Mouse (Mus musculus) liver, postnatal 0 days (tissue): ENCODE measurements at regions not wholly inside any gene's neighbourhood (a gene's known extent, or its start where the extent isn't known, plus 50 kb on each side); places are given as distances from the start of the nearest gene placed in this dataset.

Experiments
- ATAC-seq: fragments of 200-750 bp; cut with Nextera tagmentation; 2 replicates; pipeline ENCODE4 v1.8.0; 2017; ENCODE audit warnings: mild to moderate bottlenecking, moderate library complexity
- DNase-seq: peaks from one replicate; pipeline ENCODE4 v3.0.0-alpha.2; 2016
- H3K27ac ChIP-seq: fragments of 300-500 bp; sonication (generic); 2 replicates; pipeline ENCODE4 v1.5.1; 2014; ENCODE audit warnings: antibody characterized with exemption, moderate library complexity, mild to moderate bottlenecking, low read depth
- H3K27me3 ChIP-seq: fragments of 300-500 bp; sonication (generic); 2 replicates; pipeline ENCODE4 v1.6.1; 2014; ENCODE audit warnings: low read length, control low read depth, mixed read lengths; ENCODE audit not compliant: insufficient read depth
- H3K36me3 ChIP-seq: fragments of 300-500 bp; sonication (generic); replicated peaks from 2 replicates; pipeline ENCODE4 v1.6.1; 2014; ENCODE audit warnings: mild to moderate bottlenecking, control low read depth, low read length, moderate library complexity, mixed read lengths; ENCODE audit not compliant: insufficient read depth
- H3K4me1 ChIP-seq: fragments of 300-500 bp; sonication (generic); 2 replicates; pipeline ENCODE4 v1.6.1; 2014; ENCODE audit warnings: antibody characterized with exemption, mild to moderate bottlenecking, control low read depth; ENCODE audit not compliant: insufficient read depth
- H3K4me2 ChIP-seq: fragments of 300-500 bp; sonication (generic); 2 replicates; pipeline ENCODE4 v1.6.1; 2014; ENCODE audit warnings: low read depth, mild to moderate bottlenecking, low read length, moderate library complexity, mixed read lengths
- H3K4me3 ChIP-seq: fragments of 300-500 bp; sonication (generic); 2 replicates; pipeline ENCODE4 v1.5.1; 2014; ENCODE audit warnings: low read depth, low read length
- H3K9ac ChIP-seq: fragments of 300-500 bp; sonication (generic); replicated peaks from 2 replicates; pipeline ENCODE4 v1.6.1; 2014; ENCODE audit warnings: mild to moderate bottlenecking, moderate library complexity
- H3K9me3 ChIP-seq: fragments of 300-500 bp; sonication (generic); 2 replicates; pipeline ENCODE4 v1.6.1; 2016; ENCODE audit warnings: mild to moderate bottlenecking, control low read depth, low read length, mixed read lengths
- CTCF ChIP-seq: sonication (generic); IDR thresholded peaks from 2 replicates; pipeline ENCODE4 v1.5.1; 2016; ENCODE audit warnings: antibody characterized with exemption, low read depth
- EP300 ChIP-seq: IDR thresholded peaks from 2 replicates; pipeline ENCODE4 v1.6.1; 2016; ENCODE audit warnings: antibody characterized with exemption, low read depth, mild to moderate bottlenecking
- WGBS: fragments of 180-500 bp; shearing (Covaris S2); extraction: QIAGEN DNeasy Blood & Tissue Kit; methylation state at CpG from one replicate; pipeline ENCODE4 v1.1.7; 2014; ENCODE audit not compliant: insufficient replicate concordance; 5-methylcytosine and 5-hydroxymethylcytosine counted together

DNA sequence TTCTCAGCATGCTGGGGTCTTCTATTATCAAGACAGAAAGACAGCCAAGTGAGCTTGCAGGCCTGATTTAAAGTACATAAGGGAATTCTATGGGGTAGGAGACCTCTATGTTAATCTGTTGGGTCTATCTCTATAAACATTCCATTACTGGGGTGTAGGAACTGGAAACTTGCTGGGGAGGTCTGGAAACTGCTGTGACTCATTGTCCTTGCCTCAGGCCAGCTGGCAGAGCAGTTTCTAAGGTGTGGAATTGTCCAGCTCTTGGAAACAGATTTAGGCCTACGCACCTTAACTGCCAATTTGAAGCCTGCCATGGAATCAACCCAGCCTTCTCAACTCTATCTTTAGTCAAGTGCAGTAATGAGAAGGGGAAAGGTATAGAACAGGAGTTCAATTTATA lies 559.1 kb upstream of the Fam98a start:
- H3K27ac ChIP-seq: no peak overlapping the region
- WGBS: 72% methylated on average over 1 of the region's 1 CpGs
- no peak overlapping the region for H3K4me3 ChIP-seq
- TF ChIP-seq CTCF: no peak
- TF ChIP-seq EP300: no peak
- H3K9ac ChIP-seq: no peak overlapping the region
- H3K4me2 ChIP-seq: no peak overlapping the region
- H3K27me3 ChIP-seq: no peaks in the 10 kb centered on the region
- H3K36me3 ChIP-seq: no peaks in the 10 kb centered on the region
- no peaks in the 10 kb centered on the region for H3K9me3 ChIP-seq
- DNase-seq (no peak), ATAC-seq (no peak)
- H3K4me1 ChIP-seq: no peaks in the 10 kb centered on the region

DNA sequence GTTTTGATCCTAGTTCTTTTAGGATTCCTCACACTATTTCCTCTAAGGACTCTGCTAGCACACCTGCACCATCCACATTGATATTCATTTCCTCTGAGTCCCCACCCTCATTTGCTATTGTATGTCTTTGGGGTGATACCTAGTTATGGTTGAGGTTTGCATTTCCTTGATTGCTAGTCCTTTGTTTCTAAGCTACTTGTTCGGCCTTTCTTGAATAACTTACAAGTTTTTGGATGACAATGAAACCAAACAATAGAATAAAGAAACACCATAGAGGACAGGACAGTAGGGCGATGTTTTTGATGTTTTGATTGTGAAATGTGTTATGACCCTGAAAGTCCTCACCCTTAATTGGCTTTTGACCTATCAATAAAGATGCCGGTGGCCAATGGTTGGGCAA lies 531.8 kb upstream of the Fam98a start:
- H3K4me2 ChIP-seq: no peak overlapping the region
- TF ChIP-seq CTCF (no peak), EP300 (no peak)
- no peaks in the 10 kb centered on the region for H3K36me3 ChIP-seq
- no peaks in the 10 kb centered on the region for H3K27me3 ChIP-seq
- no peak for ATAC-seq
- H3K4me1 ChIP-seq: no peaks in the 10 kb centered on the region
- no peak overlapping the region for H3K9ac ChIP-seq
- 79% methylated on average over 3 of the region's 3 CpGs for WGBS
- no peak overlapping the region for H3K4me3 ChIP-seq
- H3K9me3 ChIP-seq: no peaks in the 10 kb centered on the region
- no peak for DNase-seq
- no peak overlapping the region for H3K27ac ChIP-seq

DNA sequence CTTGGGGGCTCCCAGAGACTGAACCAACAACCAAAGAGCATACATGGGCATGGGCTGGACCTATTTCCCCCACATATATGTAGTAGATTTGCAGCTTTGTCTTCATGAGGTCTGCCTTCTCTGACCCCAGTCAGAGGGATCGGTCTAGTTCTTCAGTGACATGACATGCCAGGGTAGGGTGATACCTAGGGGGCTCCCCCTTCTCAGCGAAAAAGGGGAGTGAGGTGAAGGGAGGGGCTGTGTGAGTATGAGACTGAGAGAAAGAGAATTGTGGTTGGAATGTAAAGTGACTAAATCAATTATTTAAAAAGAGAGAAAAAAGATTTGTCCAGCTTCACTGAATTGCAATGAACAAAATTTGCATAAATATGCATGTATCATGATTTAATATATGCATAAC lies 530.0 kb upstream of the Fam98a start:
- no peak for TF ChIP-seq EP300
- TF ChIP-seq CTCF: no peak
- H3K4me3 ChIP-seq: no peak overlapping the region
- WGBS: 67% methylated on average over 2 of the region's 2 CpGs

DNA sequence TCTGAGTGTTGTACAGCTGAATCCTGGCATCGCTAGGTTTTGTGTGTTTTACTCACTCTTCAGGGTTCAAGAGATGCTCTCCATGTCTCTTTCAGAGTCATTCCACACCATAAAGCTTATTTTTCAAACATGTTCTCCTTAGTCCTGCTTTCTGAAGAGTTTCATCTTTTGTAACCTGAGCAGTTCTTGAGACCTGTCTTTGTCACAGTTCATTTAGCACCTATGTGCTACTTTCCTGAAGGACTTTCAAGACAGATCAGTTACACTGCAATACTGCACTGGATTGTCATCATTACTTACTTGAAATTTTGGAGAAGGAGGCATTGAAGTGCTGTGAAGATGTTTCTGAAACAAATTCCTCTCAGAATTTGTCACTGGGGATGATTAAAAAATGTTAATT lies 494.7 kb upstream of the Fam98a start:
- TF ChIP-seq EP300 (no peak), CTCF (no peak)
- DNase-seq: no peak
- ATAC-seq: no peak
- Histone ChIP-seq H3K9ac (no peak overlapping the region), H3K4me1 (no peaks in the 10 kb centered on the region), H3K27ac (no peak overlapping the region), H3K4me3 (no peak overlapping the region), H3K27me3 (no peaks in the 10 kb centered on the region), H3K9me3 (no peaks in the 10 kb centered on the region), H3K4me2 (no peak overlapping the region), H3K36me3 (no peaks in the 10 kb centered on the region)
- WGBS: 71% methylated on average over 1 of the region's 1 CpGs

More for the DNA sequence above, 530.0 kb upstream of the Fam98a start:
- H3K4me2 ChIP-seq: no peak overlapping the region
- H3K36me3 ChIP-seq: no peaks in the 10 kb centered on the region
- H3K9ac ChIP-seq: no peak overlapping the region
- H3K9me3 ChIP-seq: no peaks in the 10 kb centered on the region
- no peak for ATAC-seq
- H3K27me3 ChIP-seq: no peaks in the 10 kb centered on the region
- DNase-seq: no peak
- no peak overlapping the region for H3K27ac ChIP-seq
- H3K4me1 ChIP-seq: no peaks in the 10 kb centered on the region

DNA sequence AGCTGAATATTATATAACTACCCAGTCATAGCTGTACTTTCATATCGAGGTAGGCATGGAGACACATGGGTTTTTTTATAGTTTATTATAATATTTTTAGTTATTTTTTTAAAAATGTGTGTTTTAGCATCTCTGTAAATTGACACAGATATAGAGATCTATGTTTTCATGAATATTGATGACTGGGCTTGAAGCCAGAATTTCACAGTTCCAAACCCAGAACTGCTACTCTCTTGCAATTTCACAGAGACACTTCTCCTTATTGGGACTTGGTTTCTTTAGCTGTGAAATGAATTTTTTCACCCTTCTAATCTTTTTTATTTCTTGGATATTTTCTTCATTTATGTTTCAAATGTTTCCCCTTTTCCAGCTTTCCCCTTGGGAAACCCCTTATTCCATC lies 481.0 kb upstream of the Fam98a start:
- Histone ChIP-seq H3K4me2 (no peak overlapping the region), H3K27me3 (no peaks in the 10 kb centered on the region), H3K9ac (no peak overlapping the region), H3K4me3 (no peak overlapping the region), H3K27ac (no peak overlapping the region), H3K36me3 (no peaks in the 10 kb centered on the region), H3K9me3 (no peaks in the 10 kb centered on the region), H3K4me1 (no peaks in the 10 kb centered on the region)
- ATAC-seq (no peak), DNase-seq (no peak)
- 58% methylated on average over 1 of the region's 1 CpGs for WGBS
- TF ChIP-seq EP300 (no peak), CTCF (no peak)

DNA sequence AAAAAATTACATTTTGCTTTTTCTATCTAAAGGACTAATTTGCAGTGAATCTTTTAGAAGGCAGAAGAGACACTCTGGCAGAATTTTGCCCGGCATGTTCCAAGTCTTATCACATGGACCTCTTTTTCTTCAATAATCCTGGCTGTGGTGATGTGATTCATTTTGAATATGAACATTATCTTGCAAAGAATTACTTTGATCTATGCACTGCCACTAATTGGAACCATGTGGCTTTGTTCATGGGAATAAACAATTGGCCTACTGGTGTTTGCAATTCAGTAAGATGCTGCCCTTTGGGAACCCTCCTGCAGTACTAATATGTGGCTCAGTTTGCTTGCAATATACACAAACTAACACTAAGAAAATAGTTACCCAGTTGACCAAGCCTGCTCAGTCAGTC lies 456.3 kb upstream of the Fam98a start:
- no peak for DNase-seq
- TF ChIP-seq CTCF (no peak), EP300 (no peak)
- H3K27me3 ChIP-seq: no peaks in the 10 kb centered on the region
- H3K4me3 ChIP-seq: no peak overlapping the region
- no peak overlapping the region for H3K9ac ChIP-seq
- no peaks in the 10 kb centered on the region for H3K36me3 ChIP-seq
- H3K4me2 ChIP-seq: no peak overlapping the region
- no peaks in the 10 kb centered on the region for H3K4me1 ChIP-seq
- no peaks in the 10 kb centered on the region for H3K9me3 ChIP-seq
- no peak for ATAC-seq
- H3K27ac ChIP-seq: no peak overlapping the region
- 70% methylated on average over 1 of the region's 1 CpGs for WGBS

DNA sequence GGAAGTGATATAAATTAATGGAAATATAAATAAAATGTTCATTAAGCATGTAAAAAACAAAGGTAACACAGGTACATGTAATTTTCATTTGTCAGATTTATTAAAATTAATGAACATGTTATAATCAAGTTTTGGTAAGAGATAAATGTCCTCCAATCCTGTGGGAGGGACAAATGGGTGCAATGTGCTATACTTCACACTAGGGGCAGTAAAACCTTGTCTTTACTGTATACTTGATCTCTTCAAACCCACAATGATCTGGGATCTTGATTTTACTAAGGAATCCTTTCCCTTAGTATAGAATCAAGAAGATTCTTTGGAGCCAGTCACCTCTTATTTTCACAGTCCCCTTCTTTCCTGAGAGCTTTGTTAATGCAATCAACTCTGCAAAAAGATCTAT lies 451.1 kb upstream of the Fam98a start:
- DNase-seq (no peak), ATAC-seq (no peak)
- H3K36me3 ChIP-seq: no peaks in the 10 kb centered on the region
- H3K27me3 ChIP-seq: no peaks in the 10 kb centered on the region
- TF ChIP-seq CTCF (peak; percentile 29; the same call in 1 of the 2 replicates), EP300 (no peak)
- no peaks in the 10 kb centered on the region for H3K9me3 ChIP-seq
- no peak overlapping the region for H3K4me2 ChIP-seq
- no peaks in the 10 kb centered on the region for H3K4me1 ChIP-seq
- H3K4me3 ChIP-seq: no peak overlapping the region
- H3K9ac ChIP-seq: no peak overlapping the region
- H3K27ac ChIP-seq: no peak overlapping the region
